Comparison of ENCODE assay signal across 15 mouse cellular contexts in genomic region chr5:66505071-66505470, GRCm38 (mm10).
A peak's percentile ranks its signal among the peaks of the same experiment; 100 is the strongest.
DNase-seq lines count a peak whose midpoint lies in the region; ATAC-seq and TF ChIP-seq lines count a peak whose summit lies in the region.
"Had no signal": no experiment of that assay in that cellular context is flagged by ENCODE, and none has a peak within 500 bp of the region (broad histone marks: within the 10 kb centered on the region; RNA-seq: fewer than 3 reads in every experiment).

No protein-coding gene starts in this region.

- DNase-seq in midbrain, embryonic 11.5 days (ENCODE audit: low spot score, missing footprints), result no peak
- no peak for DNase-seq in midbrain, postnatal 0 days (ENCODE audit: low spot score)
- DNase-seq in gastrocnemius, postnatal 36 days, result no peak
- DNase-seq: adrenal gland, postnatal 25 days; cerebellum, adult 2 months; cerebellum, postnatal 10 days; gastrocnemius, postnatal 10 days had no signal

- no peak overlapping the region for H3K27ac ChIP-seq in hindbrain, embryonic 13.5 days
- no peak overlapping the region for H3K27ac ChIP-seq in hindbrain, embryonic 12.5 days
- H3K27ac ChIP-seq in midbrain, embryonic 11.5 days (ENCODE audit: low read depth, low read length), result no peak overlapping the region
- no peak overlapping the region for H3K27ac ChIP-seq in midbrain, postnatal 0 days (ENCODE audit: low read depth, low read length)
- H3K27ac ChIP-seq in brown adipose tissue, adult 24 weeks (replicated peaks; ENCODE audit: low read depth, low read length), result peak overlapping the region; percentile 5; the same call in 1 of the 2 replicates
- no peak overlapping the region for H3K27ac ChIP-seq in embryonic facial prominence, embryonic 15.5 days (replicated peaks)
- H3K27ac ChIP-seq: forebrain, embryonic 12.5 days; hindbrain, embryonic 15.5 days had no signal

- WGBS in hindbrain, embryonic 13.5 days, result 86% methylated on average over 1 of the region's 1 CpGs
- 68% methylated on average over 1 of the region's 1 CpGs for whole genome bisulfite sequencing in hindbrain, embryonic 12.5 days
- WGBS in midbrain, embryonic 11.5 days, result 56% methylated on average over 1 of the region's 1 CpGs
- 42% methylated on average over 1 of the region's 1 CpGs for WGBS in midbrain, postnatal 0 days
- 67% methylated on average over 1 of the region's 1 CpGs for WGBS in embryonic facial prominence, embryonic 15.5 days

- H3K4me3 ChIP-seq in hindbrain, embryonic 13.5 days, result no peak overlapping the region
- H3K4me3 ChIP-seq in hindbrain, embryonic 12.5 days, result no peak overlapping the region
- H3K4me3 ChIP-seq in midbrain, embryonic 11.5 days (ENCODE audit: low read depth, low read length), result no peak overlapping the region
- no peak overlapping the region for H3K4me3 ChIP-seq in midbrain, postnatal 0 days (ENCODE audit: low read depth, low read length)
- H3K4me3 ChIP-seq in brown adipose tissue, adult 24 weeks (ENCODE audit: insufficient read depth, low read depth, low read length), result no peak overlapping the region
- H3K4me3 ChIP-seq in embryonic facial prominence, embryonic 15.5 days (replicated peaks), result no peak overlapping the region
- H3K4me3 ChIP-seq: forebrain, embryonic 12.5 days; heart, embryonic 13.5 days; hindbrain, embryonic 15.5 days had no signal

- TF ChIP-seq CTCF in midbrain, postnatal 0 days (IDR thresholded peaks at IDR 0.05), result no peak

- intact Hi-C loops in gastrocnemius, postnatal 36 days (cut with DNase I), result no loop called here

- H3K9me3 ChIP-seq in hindbrain, embryonic 13.5 days, result no peaks in the 10 kb centered on the region
- H3K9me3 ChIP-seq in hindbrain, embryonic 12.5 days (replicated peaks), result no peaks in the 10 kb centered on the region
- no peaks in the 10 kb centered on the region for H3K9me3 ChIP-seq in midbrain, embryonic 11.5 days (ENCODE audit: control insufficient read depth, low read length)
- H3K9me3 ChIP-seq in midbrain, postnatal 0 days (ENCODE audit: low read length), result no peaks in the 10 kb centered on the region
- H3K9me3 ChIP-seq in embryonic facial prominence, embryonic 15.5 days (replicated peaks), result no peaks in the 10 kb centered on the region
- H3K9me3 ChIP-seq: forebrain, embryonic 12.5 days; hindbrain, embryonic 15.5 days had no signal

- H3K4me2 ChIP-seq in hindbrain, embryonic 13.5 days, result no peak overlapping the region
- no peak overlapping the region for H3K4me2 ChIP-seq in hindbrain, embryonic 12.5 days (replicated peaks)
- no peak overlapping the region for H3K4me2 ChIP-seq in midbrain, embryonic 11.5 days
- H3K4me2 ChIP-seq in midbrain, postnatal 0 days (ENCODE audit: low read depth, low read length, poor library complexity, severe bottlenecking), result no peak overlapping the region
- H3K4me2 ChIP-seq in embryonic facial prominence, embryonic 15.5 days (replicated peaks), result no peak overlapping the region
- H3K4me2 ChIP-seq: forebrain, embryonic 12.5 days; hindbrain, embryonic 15.5 days had no signal

- H3K27me3 ChIP-seq in hindbrain, embryonic 13.5 days, result no peaks in the 10 kb centered on the region
- H3K27me3 ChIP-seq in hindbrain, embryonic 12.5 days, result no peaks in the 10 kb centered on the region
- no peaks in the 10 kb centered on the region for H3K27me3 ChIP-seq in midbrain, embryonic 11.5 days (ENCODE audit: control insufficient read depth, insufficient read depth, low read length)
- no peaks in the 10 kb centered on the region for H3K27me3 ChIP-seq in midbrain, postnatal 0 days (ENCODE audit: insufficient read depth, low read length)
- H3K27me3 ChIP-seq in embryonic facial prominence, embryonic 15.5 days, result no peaks in the 10 kb centered on the region
- H3K27me3 ChIP-seq: forebrain, embryonic 12.5 days; heart, embryonic 13.5 days; hindbrain, embryonic 15.5 days had no signal

- H3K9ac ChIP-seq in hindbrain, embryonic 13.5 days, result no peak overlapping the region
- H3K9ac ChIP-seq in hindbrain, embryonic 12.5 days, result no peak overlapping the region
- no peak overlapping the region for H3K9ac ChIP-seq in midbrain, embryonic 11.5 days (ENCODE audit: low read length)
- H3K9ac ChIP-seq in midbrain, postnatal 0 days (replicated peaks; ENCODE audit: low read length, poor library complexity, severe bottlenecking), result no peak overlapping the region
- no peak overlapping the region for H3K9ac ChIP-seq in embryonic facial prominence, embryonic 15.5 days
- H3K9ac ChIP-seq: forebrain, embryonic 12.5 days; hindbrain, embryonic 15.5 days had no signal

- H3K4me1 ChIP-seq in hindbrain, embryonic 13.5 days (replicated peaks), result peaks cover 26% of the 10 kb centered on the region
- peaks cover 17% of the 10 kb centered on the region; the same call in 1 of the 2 replicates for H3K4me1 ChIP-seq in hindbrain, embryonic 12.5 days
- H3K4me1 ChIP-seq in midbrain, embryonic 11.5 days (ENCODE audit: control insufficient read depth, insufficient read depth, low read length), result peaks cover 9% of the 10 kb centered on the region; the same call in 1 of the 2 replicates
- H3K4me1 ChIP-seq in midbrain, postnatal 0 days (ENCODE audit: insufficient read depth, low read length), result no peaks in the 10 kb centered on the region
- peaks cover 25% of the 10 kb centered on the region for H3K4me1 ChIP-seq in brown adipose tissue, adult 24 weeks (ENCODE audit: control insufficient read depth, insufficient read depth, insufficient read length, low read length)
- peaks cover 11% of the 10 kb centered on the region; the same call in 1 of the 2 replicates for H3K4me1 ChIP-seq in embryonic facial prominence, embryonic 15.5 days

- H3K36me3 ChIP-seq in hindbrain, embryonic 13.5 days, result no peaks in the 10 kb centered on the region
- H3K36me3 ChIP-seq in hindbrain, embryonic 12.5 days, result no peaks in the 10 kb centered on the region
- H3K36me3 ChIP-seq in midbrain, embryonic 11.5 days (ENCODE audit: control insufficient read depth, insufficient read depth, low read length), result no peaks in the 10 kb centered on the region
- no peaks in the 10 kb centered on the region for H3K36me3 ChIP-seq in midbrain, postnatal 0 days (ENCODE audit: insufficient read depth, low read length)
- H3K36me3 ChIP-seq in embryonic facial prominence, embryonic 15.5 days, result no peaks in the 10 kb centered on the region
- H3K36me3 ChIP-seq: forebrain, embryonic 12.5 days; hindbrain, embryonic 15.5 days had no signal

- ATAC-seq in hindbrain, embryonic 13.5 days (ENCODE audit: low FRiP score), result 0 out of 2 replicates have a peak, but pooled peaks have one; percentile 50
- no peak for ATAC-seq in hindbrain, embryonic 12.5 days (ENCODE audit: low FRiP score)
- 0 out of 2 replicates have a peak, but pooled peaks have one; percentile 22 for ATAC-seq in midbrain, embryonic 11.5 days (ENCODE audit: low FRiP score)
- ATAC-seq in midbrain, postnatal 0 days (ENCODE audit: low FRiP score), result no peak
- 0 out of 2 replicates have a peak, but pooled peaks have one; percentile 29 for ATAC-seq in embryonic facial prominence, embryonic 15.5 days (ENCODE audit: insufficient number of reproducible peaks, low FRiP score, low TSS enrichment, low read depth)
- ATAC-seq: forebrain, embryonic 16.5 days had no signal

Comparison
In these comparisons a context has a peak if more than half of its experiments do, and no peak if none do; other contexts are left out.
1. ATAC-seq: peak in hindbrain, embryonic 13.5 days (single experiment), midbrain, embryonic 11.5 days (single experiment) and embryonic facial prominence, embryonic 15.5 days (single experiment); none in hindbrain, embryonic 12.5 days (single experiment) and midbrain, postnatal 0 days (single experiment).